Mouse (Mus musculus) kidney, embryonic 16.5 days (tissue): Measurements from ENCODE around the gene Cfap77. TPM values are rescaled to one million over a fixed set of nuclear protein-coding genes. Genes with fewer than 3 reads are reported as not detected.

ENCODE experiments used
- ATAC-seq: fragments of 200-750 bp; cut with Nextera tagmentation; 2 replicates; pipeline ENCODE4 v1.8.0; 2017; ENCODE audit warnings: moderate TSS enrichment; ENCODE audit not compliant: low FRiP score, low TSS enrichment
- H3K27ac ChIP-seq: fragments of 300-500 bp; sonication (generic); 2 replicates; pipeline ENCODE4 v1.5.1; 2014; ENCODE audit warnings: low read length
- H3K27me3 ChIP-seq: fragments of 300-500 bp; sonication (generic); 2 replicates; pipeline ENCODE4 v1.6.1; 2014; ENCODE audit warnings: low read length, control low read depth, mixed read lengths; ENCODE audit not compliant: insufficient read depth
- H3K36me3 ChIP-seq: fragments of 300-500 bp; sonication (generic); 2 replicates; pipeline ENCODE4 v1.6.1; 2014; ENCODE audit warnings: low read length, control low read depth, mixed read lengths; ENCODE audit not compliant: insufficient read depth
- H3K4me1 ChIP-seq: fragments of 300-500 bp; sonication (generic); 2 replicates; pipeline ENCODE4 v1.6.1; 2014; ENCODE audit warnings: low read length, control low read depth, mixed read lengths; ENCODE audit not compliant: insufficient read depth
- H3K4me2 ChIP-seq: fragments of 300-500 bp; sonication (generic); replicated peaks from 2 replicates; pipeline ENCODE4 v1.6.1; 2014; ENCODE audit warnings: low read depth, low read length
- H3K4me3 ChIP-seq: fragments of 300-500 bp; sonication (generic); 2 replicates; pipeline ENCODE4 v1.5.1; 2014; ENCODE audit warnings: mild to moderate bottlenecking, low read length
- H3K9ac ChIP-seq: fragments of 300-500 bp; sonication (generic); replicated peaks from 2 replicates; pipeline ENCODE4 v1.6.1; 2014; ENCODE audit warnings: low read length
- H3K9me3 ChIP-seq: fragments of 300-500 bp; sonication (generic); 2 replicates; pipeline ENCODE4 v1.6.1; 2016; ENCODE audit warnings: low read length, control low read depth
- WGBS: fragments of 180-500 bp; shearing (Covaris S2); extraction: QIAGEN DNeasy Blood & Tissue Kit; methylation state at CpG from one replicate; pipeline ENCODE4 v1.1.7; 2014; 5-methylcytosine and 5-hydroxymethylcytosine counted together
- polyA plus RNA-seq: library from polyadenylated mRNA; unstranded; fragments of >200 nt; fragmentation: Nextera tagmentation; extraction: Ambion mirVana; gene quantifications from 2 replicates; pipeline ENCODE4 v1.2.1, GENCODE M21; 2015

Gene Cfap77
- polyA plus RNA-seq, 1 experiment from 2014 or later, result 0.35 TPM

GRCm38 (mm10) chr2:28917518-28918361 lies 137.1 kb downstream of the Cfap77 start:
- 1% methylated on average over 66 of the region's 73 CpGs for WGBS
- no peaks in the 10 kb centered on the region for H3K9me3 ChIP-seq
- H3K27ac ChIP-seq, result no peak overlapping the region
- H3K4me1 ChIP-seq, result no peaks in the 10 kb centered on the region
- no peak overlapping the region for H3K4me2 ChIP-seq
- no peaks in the 10 kb centered on the region for H3K36me3 ChIP-seq
- H3K4me3 ChIP-seq, result peak overlapping the region; percentile 15; the same call in 1 of the 2 replicates
- H3K9ac ChIP-seq, result no peak overlapping the region
- peaks cover 96% of the 10 kb centered on the region for H3K27me3 ChIP-seq
- ATAC-seq, result no peak

- H3K4me1 ChIP-seq, result no peaks in the 10 kb centered on the region
- no peaks in the 10 kb centered on the region for H3K9me3 ChIP-seq
- no peak for ATAC-seq
- H3K36me3 ChIP-seq, result no peaks in the 10 kb centered on the region
- H3K4me2 ChIP-seq, result no peak overlapping the region
- H3K4me3 ChIP-seq, result no peak overlapping the region
- no peak overlapping the region for H3K9ac ChIP-seq
- peaks cover 96% of the 10 kb centered on the region for H3K27me3 ChIP-seq
- no peak overlapping the region for H3K27ac ChIP-seq
- WGBS, result 4% methylated on average over 11 of the region's 11 CpGs
Observed at GRCm38 (mm10) chr2:28917156-28917517, 137.7 kb downstream of the Cfap77 start.

- Histone ChIP-seq H3K4me1 (no peaks in the 10 kb centered on the region), H3K36me3 (no peaks in the 10 kb centered on the region), H3K9me3 (no peaks in the 10 kb centered on the region), H3K27me3 (peaks cover 97% of the 10 kb centered on the region), H3K9ac (no peak within 1 kb of the TSS), H3K27ac (no peak within 1 kb of the TSS), H3K4me3 (peak within 1 kb of the TSS; percentile 2; the same call in 1 of the 2 replicates), H3K4me2 (0 out of 2 replicates have a peak within 1 kb of the TSS, but pooled peaks have one; percentile 21)
- ATAC-seq, result no peak
- 2% methylated on average over 18 of the region's 18 CpGs for WGBS
Observed at GRCm38 (mm10) chr2:28916513-28916865, 138.4 kb downstream of the Cfap77 start, which contains the start of gene Barhl1. TSS of gene Barhl1 (minus strand) at chr2:28916668.

GRCm38 (mm10) chr2:28915768-28916512 lies 138.9 kb downstream of the Cfap77 start:
- Histone ChIP-seq H3K27ac (no peak overlapping the region), H3K4me3 (peak overlapping the region; percentile 2; the same call in 1 of the 2 replicates), H3K36me3 (no peaks in the 10 kb centered on the region), H3K4me2 (0 out of 2 replicates have a peak overlapping the region, but pooled peaks have one; percentile 21), H3K27me3 (peaks cover 97% of the 10 kb centered on the region), H3K9me3 (no peaks in the 10 kb centered on the region), H3K4me1 (no peaks in the 10 kb centered on the region), H3K9ac (no peak overlapping the region)
- WGBS, result under 1% methylated on average over 50 of the region's 50 CpGs
- peak; percentile 86 for ATAC-seq

GRCm38 (mm10) chr2:28915104-28915738 lies 139.6 kb downstream of the Cfap77 start:
- no peak for ATAC-seq
- Histone ChIP-seq H3K36me3 (no peaks in the 10 kb centered on the region), H3K4me3 (no peak overlapping the region), H3K4me1 (no peaks in the 10 kb centered on the region), H3K9me3 (no peaks in the 10 kb centered on the region), H3K27me3 (peaks cover 97% of the 10 kb centered on the region), H3K4me2 (no peak overlapping the region), H3K27ac (no peak overlapping the region), H3K9ac (no peak overlapping the region)
- 1% methylated on average over 22 of the region's 22 CpGs for whole genome bisulfite sequencing

GRCm38 (mm10) chr2:28914121-28914520 lies 140.7 kb downstream of the Cfap77 start:
- Histone ChIP-seq H3K4me1 (peaks cover 4% of the 10 kb centered on the region; the same call in 1 of the 2 replicates), H3K4me3 (no peak overlapping the region), H3K27me3 (peaks cover 99% of the 10 kb centered on the region), H3K9me3 (no peaks in the 10 kb centered on the region), H3K9ac (no peak overlapping the region), H3K36me3 (no peaks in the 10 kb centered on the region), H3K4me2 (no peak overlapping the region), H3K27ac (no peak overlapping the region)
- no peak for ATAC-seq
- whole genome bisulfite sequencing, result 4% methylated on average over 2 of the region's 2 CpGs

- H3K27ac ChIP-seq, result no peak overlapping the region
- 3% methylated on average over 4 of the region's 4 CpGs for WGBS
- no peaks in the 10 kb centered on the region for H3K9me3 ChIP-seq
- no peak overlapping the region for H3K9ac ChIP-seq
- peaks cover 100% of the 10 kb centered on the region for H3K27me3 ChIP-seq
- H3K4me2 ChIP-seq, result no peak overlapping the region
- peaks cover 16% of the 10 kb centered on the region for H3K4me1 ChIP-seq
- no peaks in the 10 kb centered on the region for H3K36me3 ChIP-seq
- H3K4me3 ChIP-seq, result no peak overlapping the region
- no peak for ATAC-seq
Observed at GRCm38 (mm10) chr2:28912961-28913360, 141.9 kb downstream of the Cfap77 start.

- Histone ChIP-seq H3K27ac (no peak overlapping the region), H3K4me1 (peaks cover 19% of the 10 kb centered on the region), H3K36me3 (no peaks in the 10 kb centered on the region), H3K4me3 (no peak overlapping the region), H3K9ac (no peak overlapping the region), H3K4me2 (no peak overlapping the region), H3K27me3 (peaks cover 100% of the 10 kb centered on the region), H3K9me3 (no peaks in the 10 kb centered on the region)
- WGBS, result 2% methylated on average over 33 of the region's 33 CpGs
- no peak for ATAC-seq
Observed at GRCm38 (mm10) chr2:28912039-28912700, 142.7 kb downstream of the Cfap77 start.

- Histone ChIP-seq H3K27ac (no peak overlapping the region), H3K4me1 (peaks cover 19% of the 10 kb centered on the region), H3K4me2 (no peak overlapping the region), H3K4me3 (no peak overlapping the region), H3K9me3 (no peaks in the 10 kb centered on the region), H3K9ac (no peak overlapping the region), H3K36me3 (no peaks in the 10 kb centered on the region), H3K27me3 (peaks cover 100% of the 10 kb centered on the region)
- ATAC-seq, result no peak
- WGBS, result under 1% methylated on average over 44 of the region's 44 CpGs
Observed at GRCm38 (mm10) chr2:28911331-28912038, 143.4 kb downstream of the Cfap77 start.
